Mouse (Mus musculus) erythroblast, embryonic 14.5 days (primary cell): ENCODE measurements around the gene Cyfip2. TPM values are rescaled to one million over a fixed set of nuclear protein-coding genes. Genes with fewer than 3 reads are reported as not detected.

Experiments used
- H3K27me3 ChIP-seq: 2 replicates; pipeline ENCODE4 v1.6.1; 2012; ENCODE audit warnings: inconsistent platforms; ENCODE audit not compliant: control insufficient read depth
- H3K36me3 ChIP-seq: 2 replicates; pipeline ENCODE4 v1.6.1; 2012; ENCODE audit warnings: mild to moderate bottlenecking, inconsistent platforms; ENCODE audit not compliant: control insufficient read depth
- H3K4me1 ChIP-seq: 2 replicates; pipeline ENCODE4 v1.6.1; 2012; ENCODE audit warnings: inconsistent platforms; ENCODE audit not compliant: control insufficient read depth
- H3K4me3 ChIP-seq: replicated peaks from 2 replicates; pipeline ENCODE3; 2012; ENCODE audit warnings: moderate library complexity, mild to moderate bottlenecking, inconsistent platforms
- H3K9me3 ChIP-seq: 2 replicates; pipeline ENCODE4 v1.6.1; 2012; ENCODE audit warnings: low read length, inconsistent platforms, mixed read lengths; ENCODE audit not compliant: control insufficient read depth
- GATA1 ChIP-seq: IDR thresholded peaks from 2 replicates; pipeline ENCODE4 v1.6.1; 2012; ENCODE audit warnings: low read length, inconsistent platforms, mixed read lengths
- TAL1 ChIP-seq: IDR thresholded peaks from 3 replicates; pipeline ENCODE4 v1.6.1; 2012; ENCODE audit warnings: low read length, inconsistent platforms, mixed read lengths
- polyA plus RNA-seq: library from polyadenylated mRNA; stranded (reverse); fragments of >175 nt; gene quantifications from 2 replicates; pipeline ENCODE4 v1.2.3, GENCODE M21; 2012

Cyfip2 gene
- polyA plus RNA-seq, 1 experiment: 0.04 TPM

DNA sequence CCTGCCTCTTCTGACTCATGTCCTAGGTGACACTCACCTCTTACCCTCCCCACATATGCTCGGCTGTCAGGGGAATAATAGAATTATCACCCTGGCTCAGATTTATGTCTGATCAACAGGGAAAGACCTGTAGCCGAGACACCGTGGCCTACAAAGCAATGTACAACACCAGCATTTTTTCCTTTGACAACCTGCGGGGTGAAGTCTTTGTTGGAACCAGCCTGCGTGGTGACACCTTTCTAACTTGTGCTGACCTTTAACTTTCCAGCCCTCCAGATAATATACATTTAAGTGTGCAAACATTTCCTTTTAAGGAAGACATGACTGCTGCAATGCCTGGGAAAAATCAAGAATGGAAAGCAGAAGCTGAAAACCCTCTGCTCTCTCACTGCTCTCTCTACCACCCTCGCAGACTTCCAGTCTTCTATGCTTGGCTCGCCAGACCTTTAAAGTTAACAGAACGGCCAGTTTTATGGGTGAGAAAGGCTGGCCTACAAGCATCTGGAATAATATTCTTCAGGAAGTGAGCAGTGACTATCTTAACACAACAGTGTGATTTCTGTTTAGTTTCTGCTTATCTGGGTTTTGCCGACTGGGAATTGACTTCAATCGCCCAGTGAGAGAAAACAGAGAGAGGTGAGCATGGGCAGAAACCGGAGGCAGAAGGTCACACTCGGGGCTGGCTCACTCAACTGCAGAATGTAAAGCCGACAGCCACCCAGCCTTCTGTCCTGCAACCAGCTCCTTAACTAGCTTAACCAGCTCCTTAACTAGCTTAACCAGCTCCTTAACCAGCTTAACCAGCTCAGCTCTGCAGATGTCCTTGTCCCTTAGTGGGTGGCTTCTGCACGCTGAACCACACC, 98.1 kb downstream of the Cyfip2 start:
- Histone ChIP-seq H3K27me3 (no peaks in the 10 kb centered on the region), H3K36me3 (no peaks in the 10 kb centered on the region), H3K4me3 (no peak overlapping the region), H3K4me1 (no peaks in the 10 kb centered on the region), H3K9me3 (no peaks in the 10 kb centered on the region)
- TF ChIP-seq GATA1 (no peak), TAL1 (no peak)

DNA sequence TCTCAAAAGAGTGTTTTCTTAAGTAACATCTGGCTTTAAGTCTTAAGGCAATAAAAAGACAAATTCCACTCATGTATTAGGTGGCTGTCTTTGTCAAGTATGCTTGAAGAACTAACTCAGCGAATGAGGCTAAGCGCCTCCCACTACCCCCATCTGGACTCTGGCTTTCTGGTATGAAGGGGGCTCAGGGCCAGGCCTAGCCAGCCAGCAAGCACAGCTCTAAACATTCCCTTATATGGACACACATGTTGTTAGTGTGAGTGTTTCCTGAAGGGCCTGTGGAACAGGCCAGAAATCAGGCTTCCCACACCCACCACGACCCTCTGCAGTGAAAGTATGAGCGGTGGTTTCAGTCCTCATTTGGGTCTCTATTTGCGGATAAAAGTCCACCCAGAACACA, 98.8 kb downstream of the Cyfip2 start:
- H3K4me1 ChIP-seq: no peaks in the 10 kb centered on the region
- no peak overlapping the region for H3K4me3 ChIP-seq
- H3K36me3 ChIP-seq: no peaks in the 10 kb centered on the region
- no peaks in the 10 kb centered on the region for H3K27me3 ChIP-seq
- no peak for TF ChIP-seq GATA1
- H3K9me3 ChIP-seq: no peaks in the 10 kb centered on the region

DNA sequence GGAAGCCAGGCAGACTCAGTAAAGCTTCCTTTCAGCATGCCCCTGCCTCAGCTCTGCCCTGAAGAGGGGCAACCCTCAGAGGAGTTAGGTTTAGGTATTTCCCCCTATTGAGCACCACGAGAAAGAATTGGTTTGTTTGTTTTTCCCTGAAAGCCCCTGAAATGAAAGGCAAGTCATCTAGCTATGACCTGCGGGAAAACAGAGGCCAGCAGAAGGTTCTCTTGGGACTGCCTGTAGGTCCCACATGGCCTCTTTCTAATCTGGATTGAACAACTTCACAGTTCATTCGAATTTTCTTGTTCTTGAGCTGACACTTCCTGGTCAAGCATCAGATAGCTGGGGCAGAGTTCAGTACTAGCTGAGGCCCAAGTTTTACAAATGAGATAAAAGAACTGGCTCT, 100.8 kb downstream of the Cyfip2 start:
- no peaks in the 10 kb centered on the region for H3K4me1 ChIP-seq
- H3K4me3 ChIP-seq: no peak overlapping the region
- no peaks in the 10 kb centered on the region for H3K27me3 ChIP-seq
- no peak for TF ChIP-seq GATA1
- TF ChIP-seq TAL1: no peak
- no peaks in the 10 kb centered on the region for H3K36me3 ChIP-seq
- no peaks in the 10 kb centered on the region for H3K9me3 ChIP-seq

DNA sequence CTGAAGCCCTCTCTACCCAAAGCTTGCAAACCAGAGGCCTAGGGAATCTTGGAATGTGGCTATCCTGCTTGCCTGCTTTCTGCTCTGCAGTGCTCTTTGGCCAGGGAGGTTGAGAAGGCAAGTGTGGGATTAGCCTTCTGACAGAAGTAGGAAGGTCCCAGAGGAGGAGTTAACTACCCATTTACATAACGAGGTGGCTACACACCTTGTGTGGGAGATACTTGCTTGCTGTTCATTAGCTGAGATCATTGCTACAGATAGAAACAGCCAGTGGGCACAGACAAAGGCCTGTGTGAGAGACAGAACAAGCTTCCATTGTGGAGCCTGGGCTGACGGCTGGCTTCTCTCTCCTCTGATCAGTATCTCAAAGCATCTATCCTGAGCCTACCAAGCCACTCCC, 102.8 kb downstream of the Cyfip2 start:
- no peaks in the 10 kb centered on the region for H3K9me3 ChIP-seq
- no peaks in the 10 kb centered on the region for H3K4me1 ChIP-seq
- no peak for TF ChIP-seq GATA1
- no peak for TF ChIP-seq TAL1
- H3K4me3 ChIP-seq: no peak overlapping the region
- H3K36me3 ChIP-seq: no peaks in the 10 kb centered on the region
- H3K27me3 ChIP-seq: no peaks in the 10 kb centered on the region

DNA sequence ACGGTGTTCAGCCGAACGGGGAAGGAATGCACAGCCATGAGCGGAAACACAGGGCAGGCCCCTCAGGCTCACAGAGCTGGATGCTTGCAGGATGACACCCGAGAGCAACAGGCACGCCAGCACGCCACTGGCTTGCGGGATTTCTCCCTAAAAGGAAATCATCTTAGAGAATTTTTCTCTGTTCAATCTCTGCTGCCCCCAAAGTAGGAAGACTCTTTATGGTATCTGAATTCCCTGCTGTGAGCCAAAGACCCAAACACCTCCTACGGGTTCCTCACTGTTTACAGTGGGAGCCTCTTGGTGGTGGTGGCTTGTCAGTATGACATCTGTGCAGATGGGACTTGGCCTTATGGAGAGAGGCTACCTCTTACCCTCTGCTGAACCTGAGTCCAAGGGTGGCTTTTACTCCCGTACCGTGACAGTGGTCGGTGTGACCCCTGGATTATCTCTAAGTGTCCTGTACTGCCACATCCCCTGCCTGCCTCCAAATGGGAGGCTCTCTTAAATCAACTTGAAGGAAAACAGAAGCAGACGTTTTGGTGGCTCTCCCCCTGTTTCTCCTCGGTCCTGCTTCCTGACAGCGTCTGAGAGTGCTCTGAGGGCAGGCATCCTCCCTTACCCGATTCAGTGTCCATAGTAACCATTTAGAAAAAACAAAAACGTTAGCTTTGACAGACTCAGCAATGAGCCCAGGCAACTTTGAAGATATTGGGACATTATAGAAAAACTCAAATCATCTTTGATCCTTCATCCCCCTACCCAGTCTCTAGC, 106.8 kb downstream of the Cyfip2 start:
- Histone ChIP-seq H3K36me3 (no peaks in the 10 kb centered on the region), H3K4me1 (no peaks in the 10 kb centered on the region), H3K9me3 (no peaks in the 10 kb centered on the region), H3K4me3 (no peak overlapping the region), H3K27me3 (no peaks in the 10 kb centered on the region)
- TF ChIP-seq GATA1: no peak
- no peak for TF ChIP-seq TAL1

- Histone ChIP-seq H3K27me3 (no peaks in the 10 kb centered on the region), H3K36me3 (no peaks in the 10 kb centered on the region), H3K9me3 (no peaks in the 10 kb centered on the region), H3K4me1 (no peaks in the 10 kb centered on the region), H3K4me3 (no peak overlapping the region)
- TF ChIP-seq GATA1 (no peak), TAL1 (no peak)
Observed at GRCm38 (mm10) chr11:46204841-46205240, 107.8 kb downstream of the Cyfip2 start.

DNA sequence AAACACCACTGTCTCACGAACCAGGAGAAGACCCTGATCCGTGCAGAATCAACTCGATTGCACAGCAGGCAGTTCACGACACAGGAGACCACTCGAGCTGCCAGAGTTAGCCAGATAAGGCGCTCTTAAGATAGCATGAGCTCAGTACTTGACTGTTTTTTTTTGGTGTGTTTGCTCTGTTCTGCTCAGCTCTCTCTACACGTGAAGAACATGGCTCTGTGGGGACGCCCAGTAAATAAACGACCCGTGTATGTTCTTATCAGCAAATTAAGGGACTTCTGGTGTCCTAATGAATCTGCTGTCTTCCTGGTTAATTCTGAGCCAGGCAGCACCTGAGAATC, 110.1 kb downstream of the Cyfip2 start:
- Histone ChIP-seq H3K9me3 (no peaks in the 10 kb centered on the region), H3K4me1 (no peaks in the 10 kb centered on the region), H3K4me3 (no peak overlapping the region), H3K27me3 (no peaks in the 10 kb centered on the region), H3K36me3 (no peaks in the 10 kb centered on the region)
- TF ChIP-seq TAL1: no peak
- TF ChIP-seq GATA1: no peak

GRCm38 (mm10) chr11:46201636-46202546, 110.8 kb downstream of the Cyfip2 start:
- no peaks in the 10 kb centered on the region for H3K36me3 ChIP-seq
- TF ChIP-seq TAL1 (no peak), GATA1 (no peak)
- H3K4me1 ChIP-seq: no peaks in the 10 kb centered on the region
- H3K4me3 ChIP-seq: no peak overlapping the region
- H3K9me3 ChIP-seq: no peaks in the 10 kb centered on the region
- H3K27me3 ChIP-seq: no peaks in the 10 kb centered on the region

DNA sequence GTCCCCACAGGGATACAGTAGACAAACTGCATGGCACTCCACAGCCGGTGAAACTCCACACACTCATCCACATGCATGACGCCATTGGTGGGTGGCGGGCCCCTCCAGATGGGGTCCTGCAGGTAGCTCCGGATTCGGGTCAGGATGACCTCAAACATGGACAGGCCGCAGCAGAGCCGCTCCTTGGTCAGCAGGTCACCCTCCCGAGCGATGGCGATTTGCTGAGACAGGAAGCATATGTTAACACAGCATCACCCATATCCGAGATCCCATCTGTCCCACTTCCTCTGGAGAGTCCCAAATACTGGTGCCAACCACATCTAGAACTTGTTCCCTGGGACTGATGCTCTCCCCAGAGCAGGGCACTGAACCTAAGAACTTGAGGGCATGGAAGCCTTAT, 112.0 kb downstream of the Cyfip2 start:
- H3K9me3 ChIP-seq: no peaks in the 10 kb centered on the region
- no peaks in the 10 kb centered on the region for H3K27me3 ChIP-seq
- H3K36me3 ChIP-seq: no peaks in the 10 kb centered on the region
- TF ChIP-seq GATA1 (no peak), TAL1 (no peak)
- H3K4me3 ChIP-seq: no peak overlapping the region
- H3K4me1 ChIP-seq: no peaks in the 10 kb centered on the region
